Mouse (Mus musculus): ENCODE data around the gene Fam162a. TPM values are rescaled to one million over a fixed set of nuclear protein-coding genes. Genes with fewer than 3 reads are reported as not detected.

Fam162a gene
- total and polyA plus RNA-seq, 2 experiments, result 69.3 to 118 TPM

DNA sequence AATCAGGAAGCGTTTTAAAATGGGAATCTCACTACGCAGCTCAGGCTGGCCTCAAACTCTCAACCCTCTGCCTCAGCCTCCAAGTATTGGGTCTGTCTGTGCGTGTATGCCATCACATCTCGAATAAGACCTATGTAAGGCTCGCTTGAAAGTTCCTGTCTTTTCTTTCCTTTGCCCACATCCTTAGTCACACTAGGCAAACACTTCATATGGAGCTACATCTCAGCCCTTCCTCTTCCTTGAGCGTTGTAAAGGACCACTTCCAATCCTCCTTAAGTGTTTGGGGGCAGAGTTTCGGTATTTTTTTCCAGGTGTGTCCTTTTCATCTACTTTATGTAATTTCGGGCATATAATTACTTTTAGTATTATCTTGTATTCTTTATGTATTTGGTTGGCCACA, 16.5 kb downstream of the Fam162a start:
- H3K9ac ChIP-seq (ENCODE audit: low read depth, low read length), result no peak overlapping the region
- no peak for DNase-seq (ENCODE audit: extremely low read depth, low read depth, low spot score)
- TF ChIP-seq CTCF (IDR thresholded peaks at IDR 0.05; ENCODE audit: low read depth, low read length) (no peak), POLR2A (IDR thresholded peaks at IDR 0.05; ENCODE audit: extremely low read depth, insufficient read depth, low read length) (no peak)
- no peaks in the 10 kb centered on the region; the same call in 1 of the 2 replicates for H3K79me2 ChIP-seq (ENCODE audit: control insufficient read depth, insufficient read depth, low read length)
- no peak overlapping the region for H3K27ac ChIP-seq (replicated peaks; ENCODE audit: insufficient read depth, low read depth, low read length)
- H3K36me3 ChIP-seq (ENCODE audit: control insufficient read depth, insufficient read depth, low read length), result peaks cover 16% of the 10 kb centered on the region; the same call in 1 of the 2 replicates
- H3K4me3 ChIP-seq (ENCODE audit: insufficient read depth, low read depth, low read length), result no peak overlapping the region
- no peaks in the 10 kb centered on the region for H3K27me3 ChIP-seq (ENCODE audit: control insufficient read depth, insufficient read depth, low read length)
- WGBS, result 97% methylated on average over 8 of the region's 8 CpGs
- no peaks in the 10 kb centered on the region for H3K4me1 ChIP-seq (ENCODE audit: control insufficient read depth, insufficient read depth, low read length)

DNA sequence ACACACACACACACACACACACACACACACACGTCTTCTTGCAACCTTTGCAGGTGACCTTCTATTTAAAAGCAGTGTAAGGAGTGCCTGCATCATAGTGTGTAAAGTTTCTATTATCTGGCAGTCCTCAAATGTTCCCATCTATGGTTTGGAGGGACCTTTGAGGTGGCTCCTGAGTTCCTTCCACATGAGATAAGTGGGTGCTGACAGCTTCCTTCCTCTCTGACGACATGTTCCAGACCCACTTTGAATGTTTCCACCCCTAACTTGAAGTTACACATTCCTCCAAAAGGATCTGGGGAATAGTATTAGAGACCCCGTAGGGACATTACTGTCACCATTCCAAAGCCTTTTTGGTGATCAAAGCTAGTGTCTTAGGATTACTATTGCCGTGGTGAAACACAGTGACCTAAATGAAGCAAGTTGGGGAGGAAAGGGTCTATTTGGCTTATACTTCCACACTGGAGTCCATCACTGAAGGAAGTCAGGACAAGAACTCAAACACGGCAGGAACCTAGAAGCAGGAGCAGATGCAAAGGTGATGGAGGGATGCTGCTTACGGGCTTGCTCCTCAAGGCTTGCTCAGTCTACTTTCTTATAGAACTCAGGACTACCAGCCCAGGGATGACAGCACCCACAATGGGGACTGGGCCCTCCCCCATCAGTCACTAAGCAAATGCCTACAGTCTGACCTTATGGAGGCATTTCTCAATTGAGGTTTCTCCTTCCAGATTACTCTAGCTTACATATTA, 17.7 kb downstream of the Fam162a start:
- Histone ChIP-seq H3K27ac (replicated peaks; ENCODE audit: insufficient read depth, low read depth, low read length) (no peak overlapping the region), H3K79me2 (ENCODE audit: control insufficient read depth, insufficient read depth, low read length) (no peaks in the 10 kb centered on the region; the same call in 1 of the 2 replicates), H3K36me3 (ENCODE audit: control insufficient read depth, insufficient read depth, low read length) (peaks cover 27% of the 10 kb centered on the region), H3K4me3 (ENCODE audit: insufficient read depth, low read depth, low read length) (no peak overlapping the region), H3K27me3 (ENCODE audit: control insufficient read depth, insufficient read depth, low read length) (no peaks in the 10 kb centered on the region), H3K4me1 (ENCODE audit: control insufficient read depth, insufficient read depth, low read length) (no peaks in the 10 kb centered on the region), H3K9ac (ENCODE audit: low read depth, low read length) (no peak overlapping the region)
- WGBS, result 79% methylated on average over 6 of the region's 6 CpGs
- TF ChIP-seq POLR2A (IDR thresholded peaks at IDR 0.05; ENCODE audit: extremely low read depth, insufficient read depth, low read length) (no peak), CTCF (IDR thresholded peaks at IDR 0.05; ENCODE audit: low read depth, low read length) (no peak)
- no peak for DNase-seq (ENCODE audit: extremely low read depth, low read depth, low spot score)

DNA sequence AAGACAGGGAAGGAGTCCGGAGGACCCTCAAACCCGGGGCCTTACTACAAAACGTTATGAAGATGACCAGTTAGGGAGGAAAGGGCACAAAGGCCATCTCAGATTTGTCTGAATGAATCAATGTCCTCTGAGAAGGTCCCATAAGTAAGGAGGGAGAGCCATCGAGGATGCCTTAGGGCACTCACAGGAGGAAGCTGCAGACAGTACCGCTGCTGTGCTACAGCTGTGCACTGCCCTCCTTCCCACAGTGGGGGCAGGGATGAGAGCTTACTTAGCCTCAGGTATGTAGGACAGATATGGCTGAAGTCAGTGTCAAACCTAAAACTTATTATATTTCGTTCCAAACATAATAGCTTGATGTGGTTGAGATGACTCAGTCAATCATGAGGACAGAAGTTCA, 19.9 kb downstream of the Fam162a start:
- H3K27ac ChIP-seq (replicated peaks; ENCODE audit: insufficient read depth, low read depth, low read length), result no peak overlapping the region
- no peak overlapping the region for H3K9ac ChIP-seq (ENCODE audit: low read depth, low read length)
- H3K79me2 ChIP-seq (ENCODE audit: control insufficient read depth, insufficient read depth, low read length), result no peaks in the 10 kb centered on the region; the same call in 1 of the 2 replicates
- H3K4me1 ChIP-seq (ENCODE audit: control insufficient read depth, insufficient read depth, low read length), result no peaks in the 10 kb centered on the region
- DNase-seq (ENCODE audit: extremely low read depth, low read depth, low spot score), result no peak
- H3K36me3 ChIP-seq (ENCODE audit: control insufficient read depth, insufficient read depth, low read length), result peaks cover 39% of the 10 kb centered on the region
- no peak overlapping the region for H3K4me3 ChIP-seq (ENCODE audit: insufficient read depth, low read depth, low read length)
- no peak for TF ChIP-seq POLR2A (IDR thresholded peaks at IDR 0.05; ENCODE audit: extremely low read depth, insufficient read depth, low read length)
- no peak for TF ChIP-seq CTCF (IDR thresholded peaks at IDR 0.05; ENCODE audit: low read depth, low read length)
- WGBS, result 93% methylated on average over 6 of the region's 6 CpGs
- H3K27me3 ChIP-seq (ENCODE audit: control insufficient read depth, insufficient read depth, low read length), result no peaks in the 10 kb centered on the region

DNA sequence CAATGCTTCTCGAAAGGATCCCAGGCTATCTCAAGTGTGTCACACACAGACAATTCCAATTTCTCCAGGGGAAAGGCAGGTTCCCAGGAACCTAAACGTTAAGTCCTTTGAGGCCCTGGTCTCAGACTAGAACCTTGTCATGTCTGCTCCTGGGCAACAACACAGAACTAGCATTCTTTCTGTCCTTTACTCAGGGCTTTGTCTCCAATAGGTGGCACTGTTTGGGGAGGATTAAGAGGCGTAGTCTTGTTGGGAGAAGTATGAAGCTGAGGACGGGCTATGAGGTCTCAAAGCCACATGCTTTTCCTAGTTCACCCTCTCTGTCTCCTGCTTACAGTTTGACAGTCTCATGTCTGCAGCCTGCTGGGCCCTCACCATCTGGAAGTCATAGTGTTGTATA, 23.9 kb downstream of the Fam162a start:
- Histone ChIP-seq H3K27me3 (ENCODE audit: control insufficient read depth, insufficient read depth, low read length) (no peaks in the 10 kb centered on the region), H3K79me2 (ENCODE audit: control insufficient read depth, insufficient read depth, low read length) (no peaks in the 10 kb centered on the region), H3K9ac (ENCODE audit: low read depth, low read length) (no peak overlapping the region), H3K36me3 (ENCODE audit: control insufficient read depth, insufficient read depth, low read length) (peaks cover 46% of the 10 kb centered on the region), H3K27ac (replicated peaks; ENCODE audit: insufficient read depth, low read depth, low read length) (no peak overlapping the region), H3K4me3 (ENCODE audit: insufficient read depth, low read depth, low read length) (no peak overlapping the region), H3K4me1 (ENCODE audit: control insufficient read depth, insufficient read depth, low read length) (no peaks in the 10 kb centered on the region)
- TF ChIP-seq POLR2A (IDR thresholded peaks at IDR 0.05; ENCODE audit: extremely low read depth, insufficient read depth, low read length) (no peak), CTCF (IDR thresholded peaks at IDR 0.05; ENCODE audit: low read depth, low read length) (no peak)
- no peak for DNase-seq (ENCODE audit: extremely low read depth, low read depth, low spot score)
- 93% methylated on average over 4 of the region's 4 CpGs for WGBS

DNA sequence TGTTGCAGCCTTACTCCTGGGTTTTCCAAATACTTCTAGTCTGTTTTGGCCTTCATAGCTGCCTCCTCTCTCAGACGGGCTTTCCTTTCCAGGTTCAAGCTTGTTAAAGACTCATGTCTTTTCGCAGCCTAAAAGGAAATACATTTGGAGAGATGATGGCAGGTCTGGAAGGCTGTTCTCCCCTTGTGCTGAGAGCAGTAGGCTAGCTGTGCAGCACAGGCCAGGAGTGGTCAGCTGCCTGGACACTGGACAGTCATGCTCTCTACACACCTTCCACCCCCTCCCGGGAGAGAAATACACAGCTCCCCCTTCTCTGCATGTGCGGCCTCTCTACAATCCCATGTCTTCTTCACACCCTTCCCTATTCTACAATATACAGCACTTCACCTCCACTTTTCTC, 27.4 kb downstream of the Fam162a start:
- peaks cover 3% of the 10 kb centered on the region; the same call in 1 of the 2 replicates for H3K4me1 ChIP-seq (ENCODE audit: control insufficient read depth, insufficient read depth, low read length)
- TF ChIP-seq POLR2A (IDR thresholded peaks at IDR 0.05; ENCODE audit: extremely low read depth, insufficient read depth, low read length) (no peak), CTCF (IDR thresholded peaks at IDR 0.05; ENCODE audit: low read depth, low read length) (no peak)
- H3K4me3 ChIP-seq (ENCODE audit: insufficient read depth, low read depth, low read length), result no peak overlapping the region
- no peaks in the 10 kb centered on the region; the same call in 1 of the 2 replicates for H3K79me2 ChIP-seq (ENCODE audit: control insufficient read depth, insufficient read depth, low read length)
- H3K9ac ChIP-seq (ENCODE audit: low read depth, low read length), result no peak overlapping the region
- no peaks in the 10 kb centered on the region for H3K27me3 ChIP-seq (ENCODE audit: control insufficient read depth, insufficient read depth, low read length)
- 91% methylated on average over 4 of the region's 4 CpGs for WGBS
- H3K27ac ChIP-seq (replicated peaks; ENCODE audit: insufficient read depth, low read depth, low read length), result no peak overlapping the region
- no peak for DNase-seq (ENCODE audit: extremely low read depth, low read depth, low spot score)
- peaks cover 22% of the 10 kb centered on the region; the same call in 1 of the 2 replicates for H3K36me3 ChIP-seq (ENCODE audit: control insufficient read depth, insufficient read depth, low read length)

DNA sequence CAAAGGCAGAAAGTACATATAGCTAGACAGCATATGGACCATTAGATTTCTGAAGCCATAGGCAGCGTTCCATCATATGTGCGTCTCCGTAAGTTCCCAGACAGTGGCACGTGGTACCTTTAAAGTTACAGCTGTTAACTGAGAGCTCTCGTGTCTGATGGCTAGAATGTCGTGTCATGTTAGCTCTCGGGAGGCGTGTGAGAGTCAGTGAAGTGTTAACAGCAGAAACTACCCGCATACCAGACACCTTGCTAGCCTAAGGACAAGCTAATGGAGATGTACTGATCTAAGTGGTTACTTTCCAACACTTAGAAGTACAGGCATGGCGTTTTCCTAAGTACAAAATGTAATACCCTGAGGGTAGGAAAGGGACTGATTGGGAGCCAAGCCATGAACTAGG, 28.3 kb downstream of the Fam162a start:
- Histone ChIP-seq H3K4me3 (ENCODE audit: insufficient read depth, low read depth, low read length) (no peak overlapping the region), H3K27ac (replicated peaks; ENCODE audit: insufficient read depth, low read depth, low read length) (no peak overlapping the region), H3K4me1 (ENCODE audit: control insufficient read depth, insufficient read depth, low read length) (peaks cover 3% of the 10 kb centered on the region; the same call in 1 of the 2 replicates), H3K27me3 (ENCODE audit: control insufficient read depth, insufficient read depth, low read length) (no peaks in the 10 kb centered on the region), H3K79me2 (ENCODE audit: control insufficient read depth, insufficient read depth, low read length) (no peaks in the 10 kb centered on the region; the same call in 1 of the 2 replicates), H3K36me3 (ENCODE audit: control insufficient read depth, insufficient read depth, low read length) (peaks cover 16% of the 10 kb centered on the region; the same call in 1 of the 2 replicates), H3K9ac (ENCODE audit: low read depth, low read length) (no peak overlapping the region)
- TF ChIP-seq POLR2A (IDR thresholded peaks at IDR 0.05; ENCODE audit: extremely low read depth, insufficient read depth, low read length) (no peak), CTCF (IDR thresholded peaks at IDR 0.05; ENCODE audit: low read depth, low read length) (no peak)
- 93% methylated on average over 10 of the region's 10 CpGs for WGBS
- DNase-seq (ENCODE audit: extremely low read depth, low read depth, low spot score), result no peak

Measured in liver, adult 2 months (tissue).